Mouse (Mus musculus): Measurements from ENCODE around the gene Cfdp1.
A peak's percentile ranks its signal among the peaks of the same experiment; 100 is the strongest.

Gene Cfdp1

GRCm38 (mm10) chr8:111740301-111740711 is 113.8 kb downstream of the Cfdp1 start:
- DNase-seq (ENCODE audit: low spot score in 2 of 2), result no peak

GRCm38 (mm10) chr8:111739604-111740003 is 114.5 kb downstream of the Cfdp1 start:
- no peak for DNase-seq (ENCODE audit: low spot score in 2 of 2)

GRCm38 (mm10) chr8:111738867-111739266 is 115.2 kb downstream of the Cfdp1 start:
- no peak for DNase-seq (ENCODE audit: low spot score in 2 of 2)

- DNase-seq (ENCODE audit: low spot score in 2 of 2), result peak; percentile 57 to 84
Measured at GRCm38 (mm10) chr8:111736321-111736720, 117.8 kb downstream of the Cfdp1 start.

GRCm38 (mm10) chr8:111735791-111736190 is 118.3 kb downstream of the Cfdp1 start:
- no peak for DNase-seq (ENCODE audit: low spot score in 2 of 2)

GRCm38 (mm10) chr8:111735335-111735761 is 118.7 kb downstream of the Cfdp1 start:
- peak in 1 of 2 experiments; percentile 22 for DNase-seq (ENCODE audit: low spot score in 2 of 2)

GRCm38 (mm10) chr8:111734244-111734960 is 119.7 kb downstream of the Cfdp1 start:
- no peak for DNase-seq (ENCODE audit: low spot score in 2 of 2)

- DNase-seq (ENCODE audit: low spot score in 2 of 2), result peak in 1 of 2 experiments; percentile 24
Measured at GRCm38 (mm10) chr8:111733581-111734243, 120.4 kb downstream of the Cfdp1 start.

- DNase-seq (ENCODE audit: low spot score in 2 of 2), result peak in 1 of 2 experiments; percentile 28
Measured at GRCm38 (mm10) chr8:111732406-111733085, 121.5 kb downstream of the Cfdp1 start.

- peak; percentile 96 for DNase-seq (ENCODE audit: low spot score in 2 of 2)
Measured at GRCm38 (mm10) chr8:111732004-111732403, 122.1 kb downstream of the Cfdp1 start.

- peak in 1 of 2 experiments; percentile 39 for DNase-seq (ENCODE audit: low spot score in 2 of 2)
Measured at GRCm38 (mm10) chr8:111731231-111731977, 122.7 kb downstream of the Cfdp1 start.

- DNase-seq (ENCODE audit: low spot score in 2 of 2), result peak in 1 of 2 experiments; percentile 32
Measured at GRCm38 (mm10) chr8:111729233-111730170, 124.6 kb downstream of the Cfdp1 start.

- DNase-seq (ENCODE audit: low spot score in 2 of 2), result no peak
Measured at GRCm38 (mm10) chr8:111728481-111728880, 125.6 kb downstream of the Cfdp1 start.

- no peak for DNase-seq (ENCODE audit: low spot score in 2 of 2)
Measured at GRCm38 (mm10) chr8:111727553-111727952, 126.5 kb downstream of the Cfdp1 start.

GRCm38 (mm10) chr8:111726102-111726900 is 127.8 kb downstream of the Cfdp1 start:
- DNase-seq (ENCODE audit: low spot score in 2 of 2), result peak; percentile 85 to 90

- DNase-seq (ENCODE audit: low spot score in 2 of 2), result no peak
Measured at GRCm38 (mm10) chr8:111725341-111725740, 128.8 kb downstream of the Cfdp1 start.

GRCm38 (mm10) chr8:111720115-111720544 is 134.0 kb downstream of the Cfdp1 start:
- DNase-seq (ENCODE audit: low spot score in 2 of 2), result peak; percentile 18 to 27

- peak; percentile 25 to 33 for DNase-seq (ENCODE audit: low spot score in 2 of 2)
Measured at GRCm38 (mm10) chr8:111718937-111719336, 135.2 kb downstream of the Cfdp1 start.

All from right cerebral cortex, postnatal 10 days (tissue).